Mouse (Mus musculus): Measurements from ENCODE around the gene Zfp750. TPM values are rescaled to one million over a fixed set of nuclear protein-coding genes. Genes with fewer than 3 reads are reported as not detected.

Gene Zfp750
- polyA plus RNA-seq, 1 experiment = not detected

GRCm38 (mm10) chr11:121508478-121508877 lies 10.7 kb downstream of the Zfp750 start:
- 87% methylated on average over 4 of the region's 4 CpGs for WGBS
- no peak overlapping the region for H3K27ac ChIP-seq (ENCODE audit: insufficient read depth, low read depth, low read length)
- peaks cover 4% of the 10 kb centered on the region for H3K4me1 ChIP-seq (ENCODE audit: control insufficient read depth, insufficient read depth, insufficient read length, low read length)
- no peak for TF ChIP-seq POLR2A (IDR thresholded peaks at IDR 0.05; ENCODE audit: low read depth, low read length)
- no peak for TF ChIP-seq CTCF (IDR thresholded peaks at IDR 0.05; ENCODE audit: extremely low read depth, insufficient read length, insufficient replicate concordance, low read depth, low read length)
- peaks cover 20% of the 10 kb centered on the region for H3K36me3 ChIP-seq (ENCODE audit: control insufficient read depth, insufficient read depth, low read length)
- H3K4me3 ChIP-seq (ENCODE audit: low read depth, low read length) = no peak overlapping the region
- no peaks in the 10 kb centered on the region for H3K27me3 ChIP-seq (ENCODE audit: control insufficient read depth, insufficient read depth, low read length)

- 60% methylated on average over 4 of the region's 4 CpGs for WGBS
- no peak overlapping the region for H3K27ac ChIP-seq (ENCODE audit: insufficient read depth, low read depth, low read length)
- H3K4me1 ChIP-seq (ENCODE audit: control insufficient read depth, insufficient read depth, insufficient read length, low read length) = peaks cover 4% of the 10 kb centered on the region; the same call in 1 of the 2 replicates
- H3K4me3 ChIP-seq (ENCODE audit: low read depth, low read length) = no peak overlapping the region
- peaks cover 34% of the 10 kb centered on the region for H3K36me3 ChIP-seq (ENCODE audit: control insufficient read depth, insufficient read depth, low read length)
- no peaks in the 10 kb centered on the region for H3K27me3 ChIP-seq (ENCODE audit: control insufficient read depth, insufficient read depth, low read length)
- TF ChIP-seq POLR2A (IDR thresholded peaks at IDR 0.05; ENCODE audit: low read depth, low read length) = no peak
- no peak for TF ChIP-seq CTCF (IDR thresholded peaks at IDR 0.05; ENCODE audit: extremely low read depth, insufficient read length, insufficient replicate concordance, low read depth, low read length)
Observed at GRCm38 (mm10) chr11:121502000-121502860, 16.9 kb downstream of the Zfp750 start.

GRCm38 (mm10) chr11:121501525-121501924 lies 17.6 kb downstream of the Zfp750 start:
- peaks cover 4% of the 10 kb centered on the region; the same call in 1 of the 2 replicates for H3K4me1 ChIP-seq (ENCODE audit: control insufficient read depth, insufficient read depth, insufficient read length, low read length)
- H3K4me3 ChIP-seq (ENCODE audit: low read depth, low read length) = no peak overlapping the region
- TF ChIP-seq CTCF (IDR thresholded peaks at IDR 0.05; ENCODE audit: extremely low read depth, insufficient read length, insufficient replicate concordance, low read depth, low read length) = no peak
- no peak for TF ChIP-seq POLR2A (IDR thresholded peaks at IDR 0.05; ENCODE audit: low read depth, low read length)
- no peaks in the 10 kb centered on the region for H3K27me3 ChIP-seq (ENCODE audit: control insufficient read depth, insufficient read depth, low read length)
- H3K27ac ChIP-seq (ENCODE audit: insufficient read depth, low read depth, low read length) = no peak overlapping the region
- peaks cover 39% of the 10 kb centered on the region for H3K36me3 ChIP-seq (ENCODE audit: control insufficient read depth, insufficient read depth, low read length)
- WGBS = 89% methylated on average over 4 of the region's 4 CpGs

GRCm38 (mm10) chr11:121500595-121500994 lies 18.5 kb downstream of the Zfp750 start:
- TF ChIP-seq POLR2A (IDR thresholded peaks at IDR 0.05; ENCODE audit: low read depth, low read length) (no peak), CTCF (IDR thresholded peaks at IDR 0.05; ENCODE audit: extremely low read depth, insufficient read length, insufficient replicate concordance, low read depth, low read length) (no peak)
- peaks cover 33% of the 10 kb centered on the region for H3K36me3 ChIP-seq (ENCODE audit: control insufficient read depth, insufficient read depth, low read length)
- H3K27me3 ChIP-seq (ENCODE audit: control insufficient read depth, insufficient read depth, low read length) = no peaks in the 10 kb centered on the region
- H3K4me1 ChIP-seq (ENCODE audit: control insufficient read depth, insufficient read depth, insufficient read length, low read length) = peaks cover 4% of the 10 kb centered on the region; the same call in 1 of the 2 replicates
- no peak overlapping the region for H3K4me3 ChIP-seq (ENCODE audit: low read depth, low read length)
- no peak overlapping the region for H3K27ac ChIP-seq (ENCODE audit: insufficient read depth, low read depth, low read length)

GRCm38 (mm10) chr11:121490651-121491050 lies 28.5 kb downstream of the Zfp750 start:
- Histone ChIP-seq H3K36me3 (ENCODE audit: control insufficient read depth, insufficient read depth, low read length) (peaks cover 5% of the 10 kb centered on the region), H3K27me3 (ENCODE audit: control insufficient read depth, insufficient read depth, low read length) (no peaks in the 10 kb centered on the region), H3K4me3 (ENCODE audit: low read depth, low read length) (no peak overlapping the region), H3K4me1 (ENCODE audit: control insufficient read depth, insufficient read depth, insufficient read length, low read length) (no peaks in the 10 kb centered on the region), H3K27ac (ENCODE audit: insufficient read depth, low read depth, low read length) (no peak overlapping the region)
- TF ChIP-seq POLR2A (IDR thresholded peaks at IDR 0.05; ENCODE audit: low read depth, low read length) = no peak
- no peak for TF ChIP-seq CTCF (IDR thresholded peaks at IDR 0.05; ENCODE audit: extremely low read depth, insufficient read length, insufficient replicate concordance, low read depth, low read length)

- Histone ChIP-seq H3K27me3 (ENCODE audit: control insufficient read depth, insufficient read depth, low read length) (no peaks in the 10 kb centered on the region), H3K4me3 (ENCODE audit: low read depth, low read length) (no peak overlapping the region), H3K4me1 (ENCODE audit: control insufficient read depth, insufficient read depth, insufficient read length, low read length) (no peaks in the 10 kb centered on the region), H3K36me3 (ENCODE audit: control insufficient read depth, insufficient read depth, low read length) (peaks cover 4% of the 10 kb centered on the region; the same call in 1 of the 2 replicates), H3K27ac (ENCODE audit: insufficient read depth, low read depth, low read length) (no peak overlapping the region)
- no peak for TF ChIP-seq POLR2A (IDR thresholded peaks at IDR 0.05; ENCODE audit: low read depth, low read length)
- TF ChIP-seq CTCF (IDR thresholded peaks at IDR 0.05; ENCODE audit: extremely low read depth, insufficient read length, insufficient replicate concordance, low read depth, low read length) = no peak
- 75% methylated on average over 9 of the region's 9 CpGs for WGBS
Observed at GRCm38 (mm10) chr11:121485882-121486281, 33.3 kb downstream of the Zfp750 start.

- no peaks in the 10 kb centered on the region for H3K4me1 ChIP-seq (ENCODE audit: control insufficient read depth, insufficient read depth, insufficient read length, low read length)
- TF ChIP-seq POLR2A (IDR thresholded peaks at IDR 0.05; ENCODE audit: low read depth, low read length) = no peak
- no peak for TF ChIP-seq CTCF (IDR thresholded peaks at IDR 0.05; ENCODE audit: extremely low read depth, insufficient read length, insufficient replicate concordance, low read depth, low read length)
- 77% methylated on average over 2 of the region's 2 CpGs for WGBS
Observed at GRCm38 (mm10) chr11:121481129-121481528, 38.0 kb downstream of the Zfp750 start.

More at GRCm38 (mm10) chr11:121481129-121481528, 38.0 kb downstream of the Zfp750 start:
- H3K36me3 ChIP-seq (ENCODE audit: control insufficient read depth, insufficient read depth, low read length) = peaks cover 10% of the 10 kb centered on the region; the same call in 1 of the 2 replicates
- no peaks in the 10 kb centered on the region for H3K27me3 ChIP-seq (ENCODE audit: control insufficient read depth, insufficient read depth, low read length)
- H3K27ac ChIP-seq (ENCODE audit: insufficient read depth, low read depth, low read length) = no peak overlapping the region
- no peak overlapping the region for H3K4me3 ChIP-seq (ENCODE audit: low read depth, low read length)

Data from small intestine, adult 2 months (tissue).